Mouse (Mus musculus): ENCODE results near the gene Tspan15.

Tspan15 gene

DNA sequence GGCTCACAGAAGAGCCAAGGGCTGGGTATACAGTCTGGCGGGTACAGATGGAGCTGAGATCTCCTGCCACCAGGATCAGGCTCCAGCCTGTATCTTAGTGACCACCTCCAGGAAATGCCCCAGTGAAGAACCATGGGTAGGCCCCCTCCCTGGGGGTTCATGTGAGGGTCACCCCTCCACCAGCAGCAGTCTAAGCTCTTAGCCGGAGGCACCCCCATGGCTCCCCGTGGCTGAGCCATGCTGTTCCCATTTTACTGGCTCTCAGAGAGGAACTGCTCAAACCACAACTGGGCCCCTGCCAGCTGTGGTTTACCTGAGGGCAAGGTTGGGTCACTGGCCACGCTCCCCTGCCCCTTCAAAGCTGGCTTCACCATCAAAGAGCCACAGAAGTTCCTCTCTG, 41.1 kb downstream of the Tspan15 start:
- no peak for DNase-seq (ENCODE audit: low spot score)

DNA sequence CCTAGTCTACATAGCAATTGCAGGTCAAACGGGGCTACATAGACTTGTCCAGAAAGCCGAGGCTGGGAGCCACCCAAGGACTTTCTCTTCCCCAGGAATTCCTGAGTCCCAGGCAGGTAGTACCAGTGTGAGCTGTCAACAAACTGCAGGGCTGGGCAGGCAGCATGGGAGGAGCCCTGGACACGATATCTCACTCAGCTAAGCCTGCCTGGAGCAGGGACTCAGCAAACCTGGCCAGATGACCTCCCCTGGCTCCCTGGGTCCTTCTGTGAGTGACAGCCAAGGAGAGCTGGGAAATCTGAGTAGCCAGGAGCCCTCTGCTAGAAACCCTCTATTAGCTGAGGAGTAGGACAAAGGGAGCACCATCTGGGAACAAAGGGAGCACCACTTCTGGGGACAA, 41.7 kb downstream of the Tspan15 start:
- no peak for DNase-seq (ENCODE audit: low spot score)

DNA sequence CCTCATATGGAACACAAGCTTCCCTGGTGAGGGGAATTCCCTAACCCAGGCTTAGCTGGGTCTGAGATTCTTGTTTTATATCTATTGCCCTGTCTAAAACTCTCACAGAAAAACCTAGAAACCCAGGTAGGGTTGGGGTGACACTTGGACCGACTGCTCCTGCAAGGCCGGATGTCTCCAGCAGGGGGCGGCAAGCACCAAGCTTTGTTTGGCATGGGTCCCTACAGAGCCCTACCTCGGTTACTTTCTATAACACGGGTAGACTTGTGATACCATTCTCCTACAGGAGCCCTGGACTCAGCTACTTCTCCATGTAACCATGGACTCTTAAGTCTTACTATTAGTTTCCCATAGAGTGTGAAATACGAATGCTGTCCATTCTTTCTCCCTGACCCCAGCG, 44.2 kb downstream of the Tspan15 start:
- peak; percentile 66 for DNase-seq (ENCODE audit: low spot score)

DNA sequence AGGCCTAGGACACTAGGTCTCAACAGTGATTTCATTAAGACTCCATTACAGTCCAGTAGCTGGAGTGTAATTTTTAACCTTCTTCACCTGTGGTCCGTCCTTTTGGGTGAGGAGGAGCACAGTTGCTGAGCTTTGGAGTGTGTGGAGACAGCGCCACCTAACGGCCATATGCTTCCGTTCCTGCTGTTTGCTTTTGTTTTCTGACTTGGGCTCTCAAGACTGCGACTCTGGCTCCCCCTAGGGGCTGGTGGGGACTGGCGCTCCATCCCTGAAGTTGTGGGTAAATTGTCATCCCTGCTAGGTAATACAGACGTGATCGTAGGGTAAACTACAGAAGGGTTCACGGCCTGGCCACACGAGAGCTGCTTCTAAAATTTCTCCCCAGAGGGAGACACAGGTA, 48.0 kb downstream of the Tspan15 start:
- peak; percentile 93 for DNase-seq (ENCODE audit: low spot score)

DNA sequence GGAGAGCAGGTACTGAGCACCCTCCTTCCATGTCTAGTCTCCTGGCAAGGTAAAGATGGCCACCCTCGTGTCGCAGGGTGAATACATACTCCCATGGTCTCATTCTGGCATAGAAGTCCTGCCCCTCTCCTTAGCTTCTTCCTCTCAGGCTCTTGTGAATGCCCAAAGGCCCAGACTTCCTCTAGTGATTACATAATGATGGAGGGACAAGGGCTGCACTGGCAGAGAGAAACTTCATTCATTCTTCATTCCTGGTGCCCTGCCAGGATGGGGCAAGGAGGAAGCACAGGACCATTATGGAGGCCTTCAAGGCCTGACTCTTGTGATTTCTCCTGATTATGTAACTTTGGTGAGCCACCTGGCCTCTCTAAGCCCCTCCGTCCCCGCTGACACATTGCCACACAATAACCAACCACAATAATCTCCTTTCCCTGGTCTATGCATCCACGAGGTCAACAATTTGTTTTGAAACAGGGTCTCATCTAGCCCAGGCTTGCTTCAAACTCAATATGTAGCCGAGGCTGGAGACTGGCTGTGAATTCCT, 48.5 kb downstream of the Tspan15 start:
- no peak for DNase-seq (ENCODE audit: low spot score)

DNA sequence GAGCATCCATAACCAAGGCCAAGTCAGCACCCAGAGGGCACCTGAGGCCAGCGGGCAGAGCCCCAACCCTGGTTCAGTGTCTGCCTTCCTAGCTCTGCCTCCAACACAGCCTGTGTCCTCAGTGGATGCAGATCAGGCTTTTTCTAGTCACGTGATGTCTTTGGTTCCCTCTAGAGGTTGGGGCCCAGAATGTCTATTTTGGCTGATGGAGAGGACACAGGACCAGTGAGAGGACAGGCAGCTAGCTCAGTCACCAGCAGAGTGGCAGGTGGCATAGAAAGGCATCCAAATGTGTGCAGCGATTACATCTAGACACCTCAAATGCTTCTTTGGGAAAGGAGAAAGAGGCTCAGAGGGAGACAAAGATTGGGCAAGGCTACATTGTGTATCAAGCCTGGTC, 49.4 kb downstream of the Tspan15 start:
- DNase-seq (ENCODE audit: low spot score) = no peak

DNA sequence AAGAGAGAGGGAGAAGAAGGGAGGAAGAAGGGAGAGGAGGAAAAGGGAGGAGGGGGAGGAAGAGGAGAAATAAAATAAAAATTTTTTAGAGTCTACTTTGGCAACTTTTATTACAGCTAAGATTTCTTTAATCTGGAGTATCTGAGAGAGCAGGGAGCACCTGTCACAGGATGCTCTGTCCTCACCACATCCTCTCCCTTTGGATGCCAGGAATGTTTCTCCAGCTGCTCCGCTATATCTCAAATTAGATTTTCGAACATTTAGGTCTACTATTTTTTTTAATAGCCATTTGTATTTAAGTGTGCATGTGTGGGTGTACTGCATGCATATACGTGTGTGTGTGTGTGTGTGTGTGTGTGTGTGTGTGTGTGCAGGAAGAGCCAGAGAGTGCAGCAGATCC, 51.1 kb downstream of the Tspan15 start:
- DNase-seq (ENCODE audit: low spot score) = no peak

DNA sequence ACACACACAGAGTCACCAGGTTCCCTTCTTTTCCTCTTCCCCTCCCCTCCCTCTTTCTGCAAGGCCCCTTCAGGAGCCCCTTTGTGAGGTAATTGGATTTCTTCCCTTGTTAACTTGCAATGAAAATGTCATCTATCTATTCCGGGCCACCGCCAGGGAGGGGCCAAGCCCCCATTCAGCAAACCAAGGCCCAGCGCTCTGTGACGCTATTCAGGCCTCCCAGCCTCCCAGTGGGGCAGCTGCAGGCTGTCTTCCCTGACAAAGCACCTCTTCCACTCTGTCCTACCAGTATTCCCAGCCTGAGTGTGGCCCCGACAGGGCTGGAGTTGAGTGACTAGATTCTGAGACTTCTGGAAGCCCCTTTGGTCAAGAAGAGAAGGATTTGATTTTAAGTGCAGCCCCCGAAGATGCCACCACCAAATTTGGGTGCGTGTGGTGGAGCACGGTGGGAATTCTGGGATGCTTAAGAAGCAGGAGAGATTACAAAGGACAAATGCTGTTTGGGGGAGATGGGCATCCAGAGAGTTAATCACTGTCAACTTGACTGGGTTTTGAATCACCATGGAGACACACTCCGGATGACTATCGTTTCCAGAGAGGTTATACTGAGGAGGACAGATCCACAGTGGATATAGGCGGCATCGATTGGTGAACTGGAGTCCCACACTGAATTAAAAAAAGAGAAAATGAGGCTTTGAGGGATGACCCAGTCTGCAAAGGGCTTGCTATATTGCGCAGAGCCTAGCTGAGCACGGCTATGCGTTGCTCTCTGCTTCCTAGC, 56.3 kb downstream of the Tspan15 start:
- DNase-seq (ENCODE audit: low spot score) = no peak

DNA sequence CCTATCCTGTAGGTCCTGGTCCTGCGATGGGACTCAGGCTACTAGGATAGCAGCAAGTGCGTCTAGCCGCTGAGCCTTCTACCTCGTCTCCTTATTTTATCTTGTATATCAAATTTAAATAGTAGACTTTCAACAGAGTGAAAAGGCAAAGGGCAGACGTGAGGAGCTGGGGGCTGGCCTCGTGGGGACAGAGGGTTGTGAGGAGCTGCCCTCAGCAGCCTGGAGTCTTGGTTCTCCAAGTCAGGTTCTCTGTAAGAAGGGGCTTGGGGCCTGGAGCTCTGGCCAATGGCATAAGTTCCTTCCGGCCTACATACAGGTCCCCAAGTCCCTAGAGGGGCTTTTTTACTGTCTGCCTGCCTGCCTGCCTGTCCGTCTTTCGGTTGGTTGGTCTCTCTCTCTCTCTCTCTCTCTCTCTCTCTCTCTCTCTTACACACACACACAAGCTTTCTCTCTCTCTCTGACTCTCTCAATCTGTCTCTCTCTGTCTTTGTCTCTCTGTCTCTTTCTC, 57.1 kb downstream of the Tspan15 start:
- no peak for DNase-seq (ENCODE audit: low spot score)

DNA sequence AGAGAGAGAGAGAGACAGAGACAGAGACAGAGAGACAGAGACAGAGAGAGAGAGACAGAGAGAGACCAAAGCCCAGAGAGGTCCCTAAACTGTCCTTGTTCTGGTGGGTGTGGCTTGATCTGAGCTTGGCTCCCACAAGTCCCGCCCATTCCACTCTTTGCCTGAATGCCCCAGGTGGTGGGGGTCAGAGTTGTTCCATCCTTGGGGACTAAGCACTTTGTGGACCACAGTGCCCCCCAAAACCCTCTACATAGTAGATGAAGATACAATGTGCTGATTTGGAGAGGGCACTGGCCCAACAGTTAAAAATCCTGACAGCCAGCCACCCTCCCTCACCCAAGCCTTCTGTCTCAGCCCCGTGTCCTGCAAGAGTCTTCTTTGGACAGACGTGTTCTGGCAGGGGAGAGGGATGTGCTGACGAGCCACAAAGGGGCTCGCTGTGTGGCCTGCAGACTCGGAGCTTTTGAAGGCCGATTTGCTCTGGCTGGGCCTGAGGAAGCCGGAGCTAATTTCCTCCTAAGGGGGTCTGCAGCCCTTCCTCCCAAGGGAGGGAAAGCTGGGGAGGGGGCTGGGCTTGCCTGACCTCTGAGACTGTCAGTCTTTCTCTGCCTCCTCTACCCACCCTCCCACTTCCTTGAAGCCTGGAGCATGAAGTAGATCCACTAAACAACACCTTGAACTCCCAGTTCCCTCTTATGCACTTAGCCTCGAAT, 58.1 kb downstream of the Tspan15 start:
- no peak for DNase-seq (ENCODE audit: low spot score)

DNA sequence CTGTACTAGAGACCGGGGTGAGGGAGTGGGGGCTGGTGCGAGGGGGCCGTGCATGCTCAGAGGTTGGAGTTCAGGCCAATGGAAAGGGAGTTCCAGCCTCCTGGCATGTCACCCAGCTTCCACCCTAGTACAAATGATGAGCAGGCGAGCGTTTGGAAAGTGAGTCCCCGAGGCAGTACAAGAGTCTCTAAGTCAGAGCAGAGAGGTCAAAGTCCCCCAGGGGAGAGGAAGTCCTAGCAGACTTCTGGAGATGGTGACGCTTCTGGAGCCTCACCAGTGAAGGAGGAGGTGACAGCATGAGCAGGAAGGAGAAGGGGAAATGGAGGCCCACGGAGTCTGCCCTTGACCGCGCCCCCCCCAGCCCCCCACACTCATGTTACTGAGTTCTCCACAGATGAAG, 68.6 kb downstream of the Tspan15 start:
- no peak for DNase-seq (ENCODE audit: low spot score)

DNA sequence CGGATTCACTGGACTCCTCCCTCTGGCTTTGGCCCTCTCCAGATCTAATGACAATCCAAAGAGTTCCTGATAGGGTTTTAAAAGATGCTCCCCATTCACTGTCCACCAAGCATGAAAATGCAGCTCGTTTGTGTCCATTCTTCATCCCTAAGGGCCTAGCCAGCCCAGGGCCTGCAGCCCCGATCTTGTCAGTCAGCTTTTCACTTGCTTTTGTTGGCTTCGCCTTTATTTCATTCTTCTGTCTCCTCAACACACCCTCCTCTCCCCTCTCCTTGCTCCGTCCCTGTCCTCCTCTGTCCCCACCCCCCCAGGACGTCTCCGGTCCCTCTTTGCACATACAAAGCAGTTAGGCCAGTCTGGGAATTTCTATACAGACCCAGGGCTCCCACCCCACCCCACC, 81.1 kb downstream of the Tspan15 start:
- DNase-seq (ENCODE audit: low spot score) = no peak

DNA sequence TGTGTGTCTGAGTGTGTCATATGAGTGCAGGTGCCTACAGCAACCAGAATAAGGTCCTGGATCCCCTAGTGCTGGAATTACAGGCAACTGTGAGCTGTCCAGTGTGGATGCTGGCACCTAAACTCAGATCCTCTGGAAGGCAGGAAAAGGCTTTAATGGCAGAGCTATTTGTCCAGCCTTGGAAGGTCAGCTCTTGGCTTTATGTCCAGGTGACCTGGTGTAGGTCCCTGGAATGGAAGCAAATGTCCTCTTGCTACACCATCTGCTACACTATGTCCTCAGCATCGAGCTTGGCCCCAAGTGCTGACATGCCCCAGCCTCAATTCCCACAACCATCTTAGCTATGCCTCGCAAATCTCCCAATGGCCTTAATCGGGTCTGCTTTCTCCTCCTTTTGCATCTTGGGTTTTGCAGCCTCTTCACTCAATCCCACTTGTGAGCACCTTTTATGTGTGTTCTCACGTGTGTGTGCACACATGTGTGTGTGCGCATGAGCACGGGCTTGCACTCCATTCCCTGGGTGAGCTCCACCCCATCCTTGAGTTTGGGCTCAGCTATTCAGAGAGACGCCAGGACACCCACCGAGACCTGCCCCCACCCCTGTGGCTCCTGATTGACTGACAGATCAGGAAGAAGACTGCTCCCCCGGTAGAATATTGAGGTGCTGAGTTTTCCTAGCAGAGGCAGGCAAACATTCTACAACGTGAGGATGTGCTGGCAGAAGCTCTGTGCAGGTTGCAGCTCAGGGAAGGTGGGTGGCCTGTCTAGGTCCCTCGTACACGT, 83.4 kb downstream of the Tspan15 start:
- no peak for DNase-seq (ENCODE audit: low spot score)

DNA sequence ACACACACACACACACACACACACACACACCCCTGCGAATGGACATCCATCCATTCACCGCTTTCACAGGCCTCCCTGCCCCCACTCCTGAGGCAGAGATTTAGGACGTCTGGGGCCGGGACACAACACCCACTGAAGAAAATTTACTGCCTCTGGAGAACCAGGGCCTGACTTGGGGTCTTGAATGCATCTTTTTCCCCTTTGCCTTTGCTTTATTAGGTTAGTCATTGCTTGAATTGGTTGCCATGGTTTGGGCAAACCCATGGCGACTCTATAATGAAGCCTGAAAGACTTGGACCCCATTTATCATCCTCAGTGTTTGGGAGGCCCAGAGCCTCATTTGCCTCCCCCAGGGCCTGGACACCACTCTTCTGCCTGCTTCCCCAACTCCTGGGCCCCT, 85.1 kb downstream of the Tspan15 start:
- DNase-seq (ENCODE audit: low spot score) = no peak

DNA sequence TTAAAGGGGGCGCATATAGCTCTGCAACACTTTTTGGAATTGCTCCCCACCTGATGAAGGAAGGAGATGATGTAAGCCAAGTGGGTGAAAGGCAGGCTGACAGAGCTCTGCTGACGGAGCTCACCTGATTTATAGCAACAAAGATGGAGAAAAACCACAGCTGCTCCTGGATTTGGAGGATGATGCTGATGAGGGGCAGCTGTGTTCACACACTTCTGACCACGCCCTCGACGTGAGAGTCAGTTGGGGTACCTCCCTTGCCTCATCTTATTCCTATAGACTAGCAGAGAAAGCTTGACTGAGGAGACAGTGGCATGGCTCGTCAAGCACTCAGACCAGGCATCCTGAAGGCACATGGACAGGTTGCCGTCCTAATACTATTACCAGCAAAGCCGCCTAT, 87.2 kb downstream of the Tspan15 start, which contains the start of gene Fam241b:
TSS of gene Fam241b (minus strand) at position 101 of the 400 bp plus-strand sequence.
- no peak for DNase-seq (ENCODE audit: low spot score)

DNA sequence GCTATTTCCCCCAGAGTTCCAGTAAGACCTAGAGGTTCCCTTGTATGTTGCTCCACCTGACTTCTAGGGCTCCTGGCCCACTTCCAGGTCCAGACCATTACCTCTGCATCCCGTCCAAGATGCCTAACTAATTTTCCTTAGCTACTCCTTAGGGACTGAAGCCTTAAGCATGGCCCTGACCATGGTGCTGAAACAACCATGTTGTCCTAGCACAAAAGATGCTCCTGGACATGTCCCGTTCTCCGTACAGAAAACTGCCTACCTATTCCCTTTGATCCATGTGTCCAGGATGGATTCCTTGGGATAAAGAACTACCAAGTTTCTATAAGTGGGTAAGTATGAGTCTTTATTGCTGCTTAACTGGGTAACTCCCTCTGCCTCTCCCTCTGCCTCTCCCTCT, 93.0 kb downstream of the Tspan15 start:
- peak; percentile 35 for DNase-seq (ENCODE audit: low spot score)

DNA sequence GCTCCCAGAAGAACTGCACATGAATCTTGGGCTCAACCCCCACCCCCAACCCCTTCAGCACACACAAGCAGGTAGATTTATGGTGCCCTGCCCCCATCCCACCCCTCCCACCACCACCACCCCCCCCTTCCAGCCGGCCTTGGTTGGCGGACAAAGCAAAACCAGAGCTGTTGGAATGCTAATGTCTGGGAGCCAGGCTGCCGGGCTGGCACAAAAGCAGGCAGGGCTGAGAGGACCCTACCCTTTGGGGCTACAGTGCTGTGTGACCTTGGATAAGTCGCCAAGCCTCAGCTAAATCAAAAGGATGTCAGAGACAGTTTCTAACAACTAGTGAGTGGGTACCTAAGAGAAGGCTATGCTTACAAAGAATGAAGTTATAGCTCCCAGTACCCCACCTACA, 93.9 kb downstream of the Tspan15 start:
- no peak for DNase-seq (ENCODE audit: low spot score)

DNA sequence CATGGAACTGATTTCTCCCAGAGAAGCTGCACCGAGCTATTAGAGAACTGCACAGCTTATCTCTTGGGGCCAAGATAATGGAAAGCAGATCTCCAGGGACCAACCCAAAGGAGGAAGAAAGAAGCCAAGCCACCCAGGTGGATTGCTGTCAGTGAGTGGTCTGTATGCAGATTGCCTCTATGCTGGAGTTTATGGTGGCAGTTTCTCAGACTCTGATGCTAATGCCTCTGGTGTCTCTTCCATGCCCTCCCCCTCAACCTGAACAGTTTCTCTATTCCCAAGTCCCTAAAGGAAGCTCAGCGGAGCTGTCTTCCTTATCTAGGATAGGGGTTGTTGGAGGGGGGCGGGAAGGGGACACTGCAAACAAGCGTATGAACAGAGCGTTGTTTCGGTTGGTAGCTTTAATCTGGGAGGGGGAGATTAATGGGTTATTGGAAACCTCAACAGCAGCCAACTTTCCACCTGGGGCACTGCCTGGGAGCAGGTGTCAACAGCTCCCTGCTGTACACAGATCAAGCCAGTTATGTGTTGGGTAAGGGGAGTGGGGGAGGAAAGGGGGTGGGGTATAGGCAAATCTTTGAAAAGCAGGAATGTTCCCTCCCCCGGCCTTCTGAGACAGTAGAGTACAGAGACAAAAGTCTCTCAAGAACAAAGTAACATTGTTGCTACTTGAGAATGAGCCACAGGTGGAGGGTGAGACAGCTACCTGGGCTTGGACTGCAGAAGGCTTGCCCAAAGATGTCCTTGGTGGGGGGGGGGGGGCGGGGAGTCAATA, 95.2 kb downstream of the Tspan15 start:
- DNase-seq (ENCODE audit: low spot score) = no peak
